Mouse (Mus musculus) testis, postnatal 14 days (tissue): ENCODE results near the gene 1700028P14Rik.

Experiments used
- DNase-seq: peaks from one replicate; pipeline ENCODE4 v3.0.0; 2021; ENCODE audit warnings: low spot score

Gene 1700028P14Rik

GRCm38 (mm10) chr19:23607951-23608350 is 44.7 kb downstream of the 1700028P14Rik start:
- no peak for DNase-seq

DNA sequence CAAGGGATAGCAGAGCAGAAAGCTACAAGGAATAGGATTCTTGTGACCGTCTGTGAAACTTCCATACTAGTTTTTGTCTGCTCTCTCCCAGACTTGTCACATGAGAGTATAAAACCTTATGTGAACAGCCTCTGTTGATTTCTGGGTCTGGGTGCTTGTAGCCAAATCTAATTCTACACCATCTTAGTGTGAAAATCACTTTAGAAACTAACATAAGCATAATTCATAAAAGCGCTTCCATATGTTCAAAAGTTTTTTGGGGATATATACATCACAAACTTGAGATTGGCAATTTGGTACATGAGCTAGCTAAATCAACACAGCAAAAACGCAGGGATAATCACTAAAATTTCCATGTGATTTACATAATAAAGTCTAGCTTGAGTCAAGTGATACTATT is 57.7 kb downstream of the 1700028P14Rik start:
- no peak for DNase-seq

DNA sequence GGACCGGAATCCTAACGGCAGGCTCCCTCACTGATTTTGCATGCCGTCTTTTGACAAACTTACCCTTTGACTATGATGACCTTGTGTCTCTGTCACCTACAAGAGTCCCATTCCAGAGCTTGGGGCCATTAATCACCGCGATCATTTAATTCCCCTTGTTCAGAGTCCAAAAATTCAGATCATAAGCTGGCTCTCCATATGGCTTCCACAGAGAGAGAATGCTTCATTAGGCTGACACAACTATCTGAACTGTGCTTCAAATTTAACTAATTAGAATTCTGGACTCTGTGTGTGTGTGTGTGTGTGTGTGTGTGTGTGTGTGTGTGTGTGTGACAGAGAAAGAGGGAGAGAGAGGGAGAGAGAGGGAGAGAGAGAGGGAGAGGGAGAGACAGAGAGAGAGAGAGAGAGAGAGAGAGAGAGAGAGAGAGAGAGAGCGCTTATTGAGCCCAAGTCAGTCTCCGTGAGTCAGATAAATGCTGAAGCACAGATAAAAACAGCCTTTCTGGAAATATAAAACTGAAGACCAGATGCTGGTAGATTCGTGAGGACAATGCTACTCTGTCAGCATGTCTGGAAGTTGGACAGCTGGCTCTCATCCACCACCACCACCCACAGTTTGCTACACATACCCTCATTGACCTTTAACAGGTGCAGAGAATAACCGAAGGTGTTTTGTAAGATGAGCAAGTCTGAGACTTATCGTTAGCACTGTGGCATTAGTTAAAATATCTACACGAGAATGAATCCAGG is 73.8 kb downstream of the 1700028P14Rik start:
- no peak for DNase-seq

GRCm38 (mm10) chr19:23576685-23577084 is 75.9 kb downstream of the 1700028P14Rik start:
- DNase-seq: no peak

DNA sequence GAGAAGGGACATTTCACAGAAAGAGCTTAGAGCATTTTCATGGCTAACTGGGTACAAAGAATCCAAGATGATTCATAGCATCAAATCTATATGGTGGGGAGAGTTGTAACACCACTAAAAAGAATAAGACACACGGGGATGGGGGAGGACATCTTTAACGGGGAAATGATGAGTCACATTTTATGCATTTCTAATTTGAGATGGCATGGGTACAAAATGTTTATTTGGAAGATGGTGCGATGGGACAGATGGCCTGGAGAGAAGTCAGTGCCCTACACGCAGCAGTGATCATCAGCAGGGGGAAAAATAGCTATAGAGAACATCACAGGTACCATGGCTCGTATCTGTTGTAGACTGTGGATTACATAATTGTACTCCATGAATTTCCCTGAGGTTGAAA is 88.9 kb downstream of the 1700028P14Rik start:
- DNase-seq: no peak

DNA sequence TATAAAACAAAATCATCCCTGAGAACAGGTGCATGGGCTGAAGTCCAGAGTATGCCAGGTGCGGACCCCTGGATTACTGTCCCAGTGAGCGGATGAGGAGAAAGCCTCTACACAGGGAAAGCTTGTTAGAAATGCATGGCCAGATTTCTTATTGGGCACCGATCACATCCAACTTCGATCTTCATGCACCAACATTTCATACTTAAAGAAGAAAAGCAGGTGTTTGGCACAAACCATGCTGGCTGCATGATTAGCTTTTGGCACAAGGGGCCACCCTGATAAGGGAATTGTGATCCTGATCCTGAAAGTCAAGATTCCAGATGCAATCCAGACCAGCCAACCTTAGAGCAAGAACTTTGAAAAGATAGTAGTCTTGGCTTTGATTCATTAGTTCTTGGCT is 90.0 kb downstream of the 1700028P14Rik start:
- no peak for DNase-seq

DNA sequence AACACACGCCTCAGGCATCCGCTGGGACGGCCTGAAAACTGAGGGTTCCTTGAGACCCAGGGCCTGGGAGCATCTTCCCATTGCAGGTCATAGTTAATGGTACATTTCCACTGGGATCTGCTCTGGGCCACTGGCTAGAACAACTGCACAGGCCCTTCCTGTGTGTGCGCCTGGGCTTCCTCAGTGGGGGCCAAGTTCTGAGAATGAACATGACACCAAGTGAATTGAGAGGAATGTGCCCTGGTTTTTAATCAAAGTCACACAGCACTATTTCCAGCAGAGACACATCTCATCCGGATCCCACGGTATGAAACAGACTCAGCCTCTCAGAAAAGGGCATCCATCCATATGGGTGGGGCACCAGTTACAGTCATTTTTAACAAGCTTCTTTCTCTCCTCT is 90.6 kb downstream of the 1700028P14Rik start:
- DNase-seq: no peak

GRCm38 (mm10) chr19:23553450-23553849 is 99.2 kb downstream of the 1700028P14Rik start:
- no peak for DNase-seq

- no peak for DNase-seq
Measured at GRCm38 (mm10) chr19:23545604-23546003, 107.0 kb downstream of the 1700028P14Rik start.

GRCm38 (mm10) chr19:23543244-23544004 is 109.2 kb downstream of the 1700028P14Rik start:
- DNase-seq: no peak

DNA sequence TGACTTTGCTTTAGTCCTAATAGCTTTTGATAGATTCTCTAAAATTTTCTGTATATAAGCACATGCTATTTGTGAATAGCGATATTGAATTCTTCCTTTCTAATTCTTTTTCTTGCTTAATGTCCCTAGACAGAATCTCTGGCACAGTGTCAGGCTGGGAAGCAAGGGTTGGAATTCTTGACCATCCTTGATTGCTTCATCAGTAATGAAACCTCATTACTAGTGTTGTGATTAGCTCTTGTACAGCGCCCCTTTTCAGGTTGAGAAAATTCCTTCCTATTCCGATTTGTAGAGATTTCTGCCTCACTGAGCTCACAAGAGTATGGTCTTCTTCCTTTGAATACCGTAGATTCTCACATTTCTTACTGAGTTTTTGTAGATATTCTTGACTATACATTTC is 109.9 kb downstream of the 1700028P14Rik start:
- DNase-seq: no peak

DNA sequence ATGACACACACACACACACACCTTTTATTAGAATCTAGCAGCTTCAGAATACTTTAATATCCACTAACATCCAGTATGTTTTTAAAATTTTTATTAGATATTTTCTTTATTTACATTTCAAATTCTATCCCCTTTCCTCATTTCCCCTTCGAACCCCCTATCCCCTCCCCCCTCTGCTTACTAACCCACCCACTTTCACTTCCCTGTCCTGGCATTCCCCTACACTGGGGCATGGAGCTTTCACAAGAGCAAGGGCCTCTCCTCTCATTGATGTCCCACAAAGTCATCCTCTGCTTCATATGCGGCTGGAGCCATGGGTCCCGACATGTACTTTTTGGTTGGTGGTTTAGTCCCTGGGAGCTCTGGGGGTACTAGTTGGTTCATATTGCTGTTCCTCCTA is 116.9 kb downstream of the 1700028P14Rik start:
- no peak for DNase-seq

DNA sequence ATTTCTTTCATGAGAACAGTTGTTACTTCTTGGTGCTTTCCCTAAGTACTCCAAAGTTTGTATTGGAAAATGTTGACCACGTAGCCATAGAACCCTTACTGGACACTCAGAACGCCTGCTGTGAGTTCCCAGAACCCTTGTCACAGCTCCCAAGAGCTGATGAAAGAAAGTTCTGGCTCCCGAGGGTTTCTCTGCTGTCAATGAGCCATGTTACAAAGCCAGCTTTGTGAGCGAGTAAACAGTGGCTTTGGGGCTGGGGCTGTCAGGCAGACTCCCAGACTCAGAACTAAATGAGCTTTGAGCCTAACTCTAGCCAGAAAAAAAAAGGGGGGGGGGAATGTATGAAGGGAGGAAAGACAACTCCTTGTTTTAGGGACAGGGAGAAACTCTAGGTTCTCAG is 120.7 kb downstream of the 1700028P14Rik start:
- no peak for DNase-seq

DNA sequence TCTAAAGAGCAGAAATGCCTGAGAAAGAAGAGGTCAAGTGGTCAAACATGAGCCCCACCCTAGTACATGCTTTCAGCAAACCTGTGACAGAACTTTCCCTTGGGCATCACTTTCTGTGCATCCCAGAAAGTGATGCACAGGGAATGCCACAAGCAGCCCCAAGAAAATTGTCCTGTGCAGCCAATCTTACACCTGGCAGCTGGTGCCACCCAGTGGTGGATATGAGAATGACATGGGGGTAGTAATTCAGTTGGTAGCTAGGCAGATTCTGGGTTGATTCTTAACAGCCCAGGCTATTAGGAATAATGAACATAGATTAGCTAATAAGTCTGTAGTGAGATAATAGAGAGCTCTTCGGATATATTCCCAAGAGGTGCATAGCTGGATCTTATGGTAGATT is 128.9 kb downstream of the 1700028P14Rik start:
- DNase-seq: peak; percentile 18

GRCm38 (mm10) chr19:23521831-23522230 is 130.8 kb downstream of the 1700028P14Rik start:
- no peak for DNase-seq

- no peak for DNase-seq
Measured at GRCm38 (mm10) chr19:23521071-23521470, 131.5 kb downstream of the 1700028P14Rik start.

DNA sequence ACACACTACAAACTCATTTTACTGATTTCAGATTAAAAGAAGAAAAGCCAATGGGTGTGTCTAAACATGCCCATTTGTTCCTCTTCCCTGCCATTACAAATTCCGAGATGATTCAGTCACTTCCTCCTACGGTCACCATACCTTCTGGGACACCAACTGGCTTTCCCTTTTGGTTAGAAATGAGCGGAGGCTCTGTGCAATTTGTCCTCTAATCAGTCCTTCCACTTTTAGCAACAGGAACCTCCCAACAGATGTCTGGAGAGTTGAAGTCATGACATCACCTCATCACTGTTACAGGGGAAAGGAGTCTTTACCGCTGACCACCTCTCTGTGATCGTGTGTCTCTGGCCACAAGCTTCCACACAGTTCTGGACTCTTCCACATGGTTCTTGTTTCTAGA is 132.0 kb downstream of the 1700028P14Rik start:
- DNase-seq: no peak

- DNase-seq: no peak
Measured at GRCm38 (mm10) chr19:23518477-23518876, 134.1 kb downstream of the 1700028P14Rik start.

DNA sequence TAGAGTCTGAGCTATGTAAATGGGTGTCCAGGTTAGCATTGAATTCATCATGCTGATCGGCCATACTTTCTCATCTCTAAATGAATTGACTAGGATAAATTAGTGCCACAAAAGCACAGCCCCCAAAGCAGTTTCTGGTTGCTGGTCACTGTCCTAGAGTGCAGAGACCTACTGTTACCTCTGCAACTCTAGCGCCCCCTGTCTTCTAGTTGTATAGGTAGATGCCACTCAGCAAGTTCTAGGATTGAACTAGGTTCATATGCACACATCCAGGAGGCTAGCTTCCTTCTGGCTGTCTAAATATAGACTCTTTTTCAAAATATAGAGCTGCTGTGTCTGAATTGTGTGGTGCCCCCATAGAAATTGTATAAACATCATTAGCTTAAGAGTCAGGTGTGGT is 141.3 kb downstream of the 1700028P14Rik start:
- no peak for DNase-seq
